Mouse (Mus musculus) embryonic fibroblast, embryonic 13.5 days (primary cell): ENCODE measurements around the gene Rad1.
"Not testable (repeated sequence)": the region's sequence is repeated elsewhere in the genome, so short reads cannot be mapped to it uniquely, and the experiment has no call there.

Experiments used
- CTCF ChIP-seq: IDR thresholded peaks from 2 replicates; pipeline ENCODE4 v1.5.1; 2011; ENCODE audit warnings: mild to moderate bottlenecking, control low read depth, low read length, moderate library complexity, borderline replicate concordance; ENCODE audit not compliant: insufficient read depth
- POLR2A ChIP-seq: IDR thresholded peaks from 2 replicates; pipeline ENCODE4 v1.6.1; 2011; ENCODE audit warnings: low read depth, mild to moderate bottlenecking, control low read depth, low read length, moderate library complexity

DNA sequence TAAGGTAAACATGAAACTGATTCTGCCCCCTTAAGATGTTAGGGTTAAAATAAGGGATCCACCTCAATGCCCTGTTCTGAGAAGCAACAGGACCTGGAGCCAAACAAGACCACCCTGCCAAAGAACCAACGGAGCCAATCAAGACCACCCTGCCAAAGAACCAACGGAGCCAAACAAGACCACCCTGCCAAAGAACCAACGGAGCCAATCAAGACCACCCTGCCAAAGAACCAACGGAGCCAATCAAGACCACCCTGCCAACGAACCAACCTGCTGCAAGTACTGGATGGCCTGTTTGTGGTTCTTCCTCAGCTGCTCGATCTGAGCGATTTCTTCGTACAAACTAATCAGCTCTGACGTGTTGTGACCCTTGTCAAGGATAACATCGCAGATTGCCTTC lies 47.5 kb downstream of the Rad1 start:
- not testable (repeated sequence) for TF ChIP-seq CTCF, POLR2A
